Mouse (Mus musculus): ENCODE measurements around the gene Togaram2. TPM values are rescaled to one million over a fixed set of nuclear protein-coding genes. Genes with fewer than 3 reads are reported as not detected.

The Togaram2 gene
- polyA plus RNA-seq, 1 experiment from 2014 or later = 0.48 TPM

GRCm38 (mm10) chr17:71705550-71706480 is 32.8 kb downstream of the Togaram2 start:
- no peak overlapping the region for H3K4me3 ChIP-seq
- no peak overlapping the region for H3K9ac ChIP-seq
- no peaks in the 10 kb centered on the region for H3K36me3 ChIP-seq (replicated peaks)
- H3K27ac ChIP-seq = no peak overlapping the region
- H3K9me3 ChIP-seq = no peaks in the 10 kb centered on the region
- 91% methylated on average over 14 of the region's 14 CpGs for WGBS
- H3K4me2 ChIP-seq = no peak overlapping the region
- no peak for ATAC-seq (replicated peaks)
- peaks cover 3% of the 10 kb centered on the region; the same call in 1 of the 2 replicates for H3K4me1 ChIP-seq
- no peaks in the 10 kb centered on the region for H3K27me3 ChIP-seq (replicated peaks)

DNA sequence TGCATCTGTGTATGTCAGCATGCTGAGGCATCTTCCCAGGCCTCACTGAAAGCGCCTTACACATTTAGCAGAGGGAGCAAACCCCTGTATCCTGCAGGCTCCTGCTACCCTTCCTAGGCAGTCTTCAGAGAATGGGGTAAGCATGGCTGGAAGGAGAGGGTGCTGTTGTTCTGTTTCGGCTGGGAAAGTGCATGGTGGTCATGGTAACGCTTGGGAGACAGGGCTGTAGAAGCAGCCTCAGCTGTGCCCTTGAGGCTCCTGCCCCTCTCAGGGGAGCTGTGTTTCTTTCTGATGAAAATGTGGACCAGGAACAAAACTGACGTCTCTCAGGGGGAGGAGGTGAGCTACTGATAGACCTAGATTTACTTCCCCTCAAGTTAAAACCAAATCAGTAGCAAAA is 34.7 kb downstream of the Togaram2 start:
- Histone ChIP-seq H3K4me3 (no peak overlapping the region), H3K27me3 (replicated peaks) (no peaks in the 10 kb centered on the region), H3K4me2 (no peak overlapping the region), H3K4me1 (peaks cover 3% of the 10 kb centered on the region; the same call in 1 of the 2 replicates), H3K9ac (no peak overlapping the region), H3K36me3 (replicated peaks) (no peaks in the 10 kb centered on the region), H3K27ac (no peak overlapping the region), H3K9me3 (no peaks in the 10 kb centered on the region)
- peak; percentile 71 for ATAC-seq (replicated peaks)
- 37% methylated on average over 4 of the region's 4 CpGs for WGBS

DNA sequence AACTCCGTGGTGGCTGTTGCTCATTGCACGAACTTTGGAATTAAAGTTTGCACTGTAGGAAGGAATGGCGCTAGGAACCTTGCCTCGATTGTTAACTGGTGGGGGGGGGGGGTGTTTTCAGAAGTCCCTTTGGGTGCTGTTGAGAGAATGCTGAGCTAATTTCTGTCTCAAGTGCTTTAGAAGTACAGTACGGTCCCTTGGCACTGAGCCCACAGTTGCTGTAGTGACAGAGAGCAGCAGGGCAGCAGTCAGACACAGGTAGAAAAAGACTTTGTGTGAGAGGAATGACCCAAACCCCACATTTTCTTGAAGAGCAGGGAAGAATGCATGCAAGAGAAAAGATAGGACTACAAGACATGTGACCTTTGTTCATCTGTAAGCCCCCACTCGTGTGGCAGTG is 39.2 kb downstream of the Togaram2 start:
- Histone ChIP-seq H3K9ac (no peak overlapping the region), H3K4me2 (no peak overlapping the region), H3K36me3 (replicated peaks) (no peaks in the 10 kb centered on the region), H3K27ac (no peak overlapping the region), H3K4me1 (peaks cover 3% of the 10 kb centered on the region; the same call in 1 of the 2 replicates), H3K27me3 (replicated peaks) (no peaks in the 10 kb centered on the region), H3K4me3 (no peak overlapping the region), H3K9me3 (no peaks in the 10 kb centered on the region)
- WGBS = 85% methylated on average over 6 of the region's 6 CpGs
- ATAC-seq (replicated peaks) = no peak

DNA sequence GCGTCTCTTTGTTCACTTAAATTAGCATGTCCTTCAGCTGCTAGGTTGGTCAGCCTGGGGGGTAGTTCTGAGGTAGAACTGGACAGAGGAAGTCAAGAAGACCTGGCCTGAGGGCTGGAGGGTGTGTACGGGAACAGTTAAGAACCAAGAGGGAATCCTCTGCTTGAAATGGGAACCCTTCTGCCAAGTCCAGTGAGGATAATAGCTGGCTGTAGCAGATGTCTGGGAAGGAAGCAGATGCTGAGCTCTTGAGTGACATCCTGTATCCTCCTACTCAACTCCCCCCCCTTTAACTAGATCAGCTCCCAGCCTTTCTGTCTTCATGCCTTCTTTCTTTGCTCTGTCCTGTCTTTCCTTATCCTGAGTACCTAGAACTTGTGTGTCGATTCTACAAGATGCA is 42.0 kb downstream of the Togaram2 start:
- WGBS = 73% methylated on average over 3 of the region's 3 CpGs

DNA sequence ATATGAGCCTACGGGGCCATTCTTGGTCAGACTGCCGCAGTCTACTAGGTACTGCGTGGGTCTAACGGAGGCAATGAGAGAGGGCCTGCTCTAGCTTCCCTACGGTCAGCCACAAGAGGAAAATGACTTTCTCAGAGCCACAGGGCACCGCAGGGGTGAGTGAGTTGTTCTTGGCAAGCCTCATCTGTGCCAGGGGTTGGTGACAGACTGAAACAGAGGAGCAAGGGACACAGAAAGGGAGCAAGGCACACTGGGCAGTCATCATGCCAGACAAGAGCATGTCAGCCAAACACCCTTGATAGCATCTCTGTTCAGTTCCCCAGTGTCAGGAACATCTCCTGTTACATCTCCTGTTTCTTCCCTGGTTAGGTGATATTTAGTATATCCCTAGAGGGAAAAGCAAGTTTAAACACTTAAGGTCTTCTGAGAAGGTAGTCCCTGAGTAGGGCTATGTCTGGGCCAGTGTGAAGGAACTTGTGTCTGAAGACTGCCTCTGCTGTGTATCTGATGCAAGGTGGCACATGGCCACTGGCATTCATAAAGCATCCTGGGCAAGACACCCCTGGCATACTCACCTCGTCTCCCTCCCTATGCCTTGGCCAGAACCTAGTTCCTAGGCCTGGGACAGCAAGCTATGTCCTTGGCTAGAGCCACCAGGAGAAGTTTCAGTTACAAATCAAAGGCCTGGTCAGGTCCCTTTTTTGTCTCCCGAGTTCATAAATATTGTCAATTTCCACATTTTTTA is 45.0 kb downstream of the Togaram2 start:
- Histone ChIP-seq H3K27ac (no peak overlapping the region), H3K36me3 (replicated peaks) (no peaks in the 10 kb centered on the region), H3K4me2 (no peak overlapping the region), H3K9me3 (no peaks in the 10 kb centered on the region), H3K27me3 (replicated peaks) (no peaks in the 10 kb centered on the region), H3K4me3 (no peak overlapping the region), H3K9ac (no peak overlapping the region), H3K4me1 (no peaks in the 10 kb centered on the region)
- ATAC-seq (replicated peaks) = no peak
- WGBS = 90% methylated on average over 8 of the region's 8 CpGs

More for the DNA sequence above, 42.0 kb downstream of the Togaram2 start:
- no peaks in the 10 kb centered on the region for H3K9me3 ChIP-seq
- no peak overlapping the region for H3K4me3 ChIP-seq
- no peak overlapping the region for H3K4me2 ChIP-seq
- no peak overlapping the region for H3K27ac ChIP-seq
- no peak overlapping the region for H3K9ac ChIP-seq
- no peaks in the 10 kb centered on the region for H3K4me1 ChIP-seq
- H3K36me3 ChIP-seq (replicated peaks) = no peaks in the 10 kb centered on the region
- H3K27me3 ChIP-seq (replicated peaks) = no peaks in the 10 kb centered on the region
- no peak for ATAC-seq (replicated peaks)

GRCm38 (mm10) chr17:71720434-71720833 is 47.4 kb downstream of the Togaram2 start:
- H3K4me3 ChIP-seq = no peak overlapping the region
- no peak overlapping the region for H3K27ac ChIP-seq
- no peaks in the 10 kb centered on the region for H3K27me3 ChIP-seq (replicated peaks)
- no peak for ATAC-seq (replicated peaks)
- no peaks in the 10 kb centered on the region for H3K36me3 ChIP-seq (replicated peaks)
- no peak overlapping the region for H3K9ac ChIP-seq
- H3K4me1 ChIP-seq = no peaks in the 10 kb centered on the region
- no peak overlapping the region for H3K4me2 ChIP-seq
- H3K9me3 ChIP-seq = no peaks in the 10 kb centered on the region

DNA sequence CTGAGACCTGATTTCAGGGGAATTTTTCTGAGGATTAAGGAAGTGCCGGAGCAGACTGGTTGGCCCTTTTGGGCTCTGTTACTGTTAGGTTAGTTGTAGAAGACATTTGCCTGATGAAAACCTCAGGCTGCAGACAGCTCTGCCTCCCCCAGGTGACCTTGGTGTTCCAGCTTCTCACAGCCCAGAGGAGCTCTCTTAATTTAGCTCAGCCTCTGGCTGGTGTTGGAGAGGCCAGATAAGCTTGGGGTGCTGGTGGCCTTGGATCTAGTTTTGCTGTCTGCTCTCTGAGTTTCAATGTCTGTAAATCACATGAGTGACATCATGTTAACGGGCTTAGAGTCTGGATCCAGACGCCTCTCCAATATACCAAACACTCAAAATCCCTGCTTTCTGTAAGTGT is 48.0 kb downstream of the Togaram2 start:
- Histone ChIP-seq H3K27ac (no peak overlapping the region), H3K4me1 (no peaks in the 10 kb centered on the region), H3K9ac (no peak overlapping the region), H3K4me3 (no peak overlapping the region), H3K36me3 (replicated peaks) (no peaks in the 10 kb centered on the region), H3K9me3 (no peaks in the 10 kb centered on the region), H3K27me3 (replicated peaks) (no peaks in the 10 kb centered on the region), H3K4me2 (no peak overlapping the region)
- WGBS = 75% methylated on average over 3 of the region's 3 CpGs
- ATAC-seq (replicated peaks) = no peak

DNA sequence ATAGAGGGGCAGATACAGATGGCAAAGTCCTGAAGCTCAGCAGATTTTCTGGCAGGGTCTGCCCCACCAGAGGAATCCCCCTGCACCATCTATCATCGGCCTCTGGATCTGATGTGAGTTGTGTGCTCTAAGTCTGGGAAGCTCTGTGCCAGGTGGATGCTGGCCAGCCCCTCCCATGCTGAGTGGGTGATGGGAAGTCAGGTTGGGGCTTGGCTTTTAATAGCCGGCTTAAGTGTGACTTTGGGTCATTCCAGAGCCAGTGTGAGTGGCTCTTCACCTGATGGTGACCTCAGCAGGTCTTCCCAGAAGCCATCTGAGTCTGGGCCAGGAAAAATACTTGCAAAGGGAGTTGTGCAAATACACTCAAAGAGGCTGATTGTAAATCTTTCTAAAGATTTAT is 57.6 kb downstream of the Togaram2 start:
- no peak overlapping the region for H3K4me3 ChIP-seq
- H3K36me3 ChIP-seq (replicated peaks) = no peaks in the 10 kb centered on the region
- H3K4me1 ChIP-seq = no peaks in the 10 kb centered on the region
- H3K27me3 ChIP-seq (replicated peaks) = no peaks in the 10 kb centered on the region
- no peak for ATAC-seq (replicated peaks)
- no peak overlapping the region for H3K4me2 ChIP-seq
- H3K9ac ChIP-seq = no peak overlapping the region
- H3K9me3 ChIP-seq = no peaks in the 10 kb centered on the region
- no peak overlapping the region for H3K27ac ChIP-seq
- 74% methylated on average over 2 of the region's 2 CpGs for WGBS

- no peak overlapping the region for H3K4me3 ChIP-seq
- H3K9ac ChIP-seq = no peak overlapping the region
- 62% methylated on average over 3 of the region's 3 CpGs for WGBS
- no peaks in the 10 kb centered on the region for H3K9me3 ChIP-seq
- H3K27ac ChIP-seq = no peak overlapping the region
- H3K4me1 ChIP-seq = no peaks in the 10 kb centered on the region; the same call in 1 of the 2 replicates
- H3K4me2 ChIP-seq = no peak overlapping the region
- no peaks in the 10 kb centered on the region for H3K36me3 ChIP-seq (replicated peaks)
- ATAC-seq (replicated peaks) = no peak
- H3K27me3 ChIP-seq (replicated peaks) = no peaks in the 10 kb centered on the region
These were observed 63.4 kb downstream of the Togaram2 start for GRCm38 (mm10) chr17:71736442-71736841.

GRCm38 (mm10) chr17:71742156-71742555 is 69.1 kb downstream of the Togaram2 start:
- Histone ChIP-seq H3K27ac (no peak overlapping the region), H3K9me3 (no peaks in the 10 kb centered on the region), H3K9ac (no peak overlapping the region), H3K36me3 (replicated peaks) (no peaks in the 10 kb centered on the region), H3K4me2 (no peak overlapping the region), H3K4me1 (no peaks in the 10 kb centered on the region), H3K4me3 (no peak overlapping the region), H3K27me3 (replicated peaks) (no peaks in the 10 kb centered on the region)
- 88% methylated on average over 3 of the region's 3 CpGs for WGBS
- ATAC-seq (replicated peaks) = no peak

GRCm38 (mm10) chr17:71742935-71743334 is 69.9 kb downstream of the Togaram2 start:
- no peak for ATAC-seq (replicated peaks)
- Histone ChIP-seq H3K4me3 (no peak overlapping the region), H3K4me2 (no peak overlapping the region), H3K36me3 (replicated peaks) (no peaks in the 10 kb centered on the region), H3K9me3 (no peaks in the 10 kb centered on the region), H3K9ac (no peak overlapping the region), H3K27ac (no peak overlapping the region), H3K27me3 (replicated peaks) (no peaks in the 10 kb centered on the region), H3K4me1 (no peaks in the 10 kb centered on the region)
- 29% methylated on average over 5 of the region's 5 CpGs for WGBS

DNA sequence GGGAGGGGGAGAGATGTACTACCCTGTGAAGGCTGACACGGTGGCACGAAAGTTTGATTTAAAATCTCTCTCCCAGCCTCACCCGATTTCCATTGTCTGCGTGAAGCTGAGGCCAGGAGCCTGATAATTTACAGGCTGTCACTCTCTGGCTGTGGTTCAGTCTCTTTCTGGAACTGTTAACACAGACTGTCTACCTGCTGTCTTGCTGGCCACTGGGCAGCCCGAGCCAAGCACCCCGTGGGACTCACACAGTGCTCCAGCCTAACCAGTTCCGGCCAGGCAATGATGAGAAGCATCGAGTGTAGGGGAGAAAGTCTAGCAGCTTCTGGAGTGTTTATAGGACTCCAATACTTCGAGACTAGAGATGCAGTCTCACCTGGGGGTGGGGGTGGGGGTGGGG is 73.1 kb downstream of the Togaram2 start:
- no peak for ATAC-seq (replicated peaks)
- 74% methylated on average over 9 of the region's 9 CpGs for WGBS

More for the DNA sequence above, 73.1 kb downstream of the Togaram2 start:
- Histone ChIP-seq H3K9ac (no peak overlapping the region), H3K4me2 (no peak overlapping the region), H3K9me3 (no peaks in the 10 kb centered on the region), H3K27me3 (replicated peaks) (no peaks in the 10 kb centered on the region), H3K4me3 (no peak overlapping the region), H3K36me3 (replicated peaks) (no peaks in the 10 kb centered on the region), H3K4me1 (no peaks in the 10 kb centered on the region), H3K27ac (no peak overlapping the region)

All from midbrain, embryonic 15.5 days (tissue).